Mouse (Mus musculus) MEL (cell line): Measurements from ENCODE around the gene Mettl16. TPM values are rescaled to one million over a fixed set of nuclear protein-coding genes. Genes with fewer than 3 reads are reported as not detected.

Experiments
- DNase-seq: peaks from one replicate; pipeline ENCODE4 v3.0.0; 2011; ENCODE audit warnings: low read depth, low spot score
- H3K27ac ChIP-seq: 2 replicates; pipeline ENCODE4 v1.5.1; 2012; ENCODE audit warnings: low read depth, mild to moderate bottlenecking, control low read depth, low read length, moderate library complexity; ENCODE audit not compliant: control insufficient read depth
- H3K27me3 ChIP-seq, 2 experiments: fragments of 150-350 bp in 1 of 2; sonication (generic) in 1 of 2; 2 replicates each; pipeline ENCODE4 v1.6.1; 2012; ENCODE audit warnings: low read length in 2 of 2, mild to moderate bottlenecking in 2 of 2, improper control_type of control experiment in 1 of 2, moderate library complexity in 1 of 2; ENCODE audit not compliant: insufficient read depth in 2 of 2, control insufficient read depth in 1 of 2
- H3K36me3 ChIP-seq, 2 experiments: 2 replicates each; pipeline ENCODE4 v1.6.1; 2012 to 2014; ENCODE audit warnings: low read length in 2 of 2, improper control_type of control experiment in 1 of 2, inconsistent platforms in 1 of 2, mild to moderate bottlenecking in 1 of 2; ENCODE audit not compliant: insufficient read depth in 2 of 2, control insufficient read depth in 1 of 2
- H3K4me1 ChIP-seq, 2 experiments: fragments of 150-350 bp in 1 of 2; sonication (generic) in 1 of 2; 2 replicates each; pipeline ENCODE4 v1.6.1; 2012; ENCODE audit warnings: low read length in 2 of 2, improper control_type of control experiment in 1 of 2, mild to moderate bottlenecking in 1 of 2; ENCODE audit not compliant: insufficient read depth in 2 of 2, control insufficient read depth in 1 of 2
- H3K4me3 ChIP-seq, 2 experiments: fragments of 150-350 bp in 1 of 2; sonication (generic) in 1 of 2; 2 replicates each; pipeline ENCODE4 v1.5.1; 2012; ENCODE audit warnings: low read depth in 2 of 2, low read length in 2 of 2, mild to moderate bottlenecking in 2 of 2, moderate library complexity in 2 of 2, control low read depth in 1 of 2, improper control_type of control experiment in 1 of 2; ENCODE audit not compliant: control insufficient read depth in 1 of 2, insufficient read depth in 1 of 2
- H3K79me2 ChIP-seq: 2 replicates; pipeline ENCODE4 v1.6.1; 2012; ENCODE audit warnings: mild to moderate bottlenecking, low read length, moderate library complexity; ENCODE audit not compliant: control insufficient read depth, poor library complexity, insufficient read depth
- H3K9ac ChIP-seq: 2 replicates; pipeline ENCODE4 v1.6.1; 2012; ENCODE audit warnings: low read depth, mild to moderate bottlenecking, control low read depth, low read length, moderate library complexity; ENCODE audit not compliant: control insufficient read depth, poor library complexity, severe bottlenecking
- H3K9me3 ChIP-seq: fragments of 150-350 bp; sonication (generic); replicated peaks from 2 replicates; pipeline ENCODE4 v1.6.1; 2012; ENCODE audit warnings: mild to moderate bottlenecking, low read length, improper control_type of control experiment, moderate library complexity; ENCODE audit not compliant: insufficient read depth
- BHLHE40 ChIP-seq: IDR thresholded peaks from 2 replicates; pipeline ENCODE4 v1.6.1; 2012; ENCODE audit warnings: low read depth, mild to moderate bottlenecking, inconsistent platforms, low read length, improper control_type of control experiment, borderline replicate concordance
- CHD1 ChIP-seq: IDR thresholded peaks from 2 replicates; pipeline ENCODE4 v1.6.1; 2012; ENCODE audit warnings: low read depth, mild to moderate bottlenecking, inconsistent platforms, low read length, improper control_type of control experiment
- CHD2 ChIP-seq: IDR thresholded peaks from 2 replicates; pipeline ENCODE4 v1.6.1; 2011; ENCODE audit warnings: low read length, improper control_type of control experiment
- CTCF ChIP-seq, 3 experiments: IDR thresholded peaks in 2 of 3; conservative IDR thresholded peaks in 1 of 3; 2 replicates each; pipeline ENCODE4 v1.5.1; 2011 to 2012; ENCODE audit warnings: low read length in 3 of 3, low read depth in 2 of 3, mild to moderate bottlenecking in 2 of 3, improper control_type of control experiment in 1 of 3, inconsistent platforms in 1 of 3, mixed read lengths in 1 of 3, moderate library complexity in 1 of 3; ENCODE audit not compliant: control insufficient read depth in 1 of 3, insufficient read depth in 1 of 3, poor library complexity in 1 of 3, severe bottlenecking in 1 of 3
- E2F4 ChIP-seq: IDR thresholded peaks from 2 replicates; pipeline ENCODE4 v1.6.1; 2011; ENCODE audit warnings: low read depth, low read length, improper control_type of control experiment, borderline replicate concordance
- ELF1 ChIP-seq: IDR thresholded peaks from 2 replicates; pipeline ENCODE4 v1.6.1; 2014; ENCODE audit warnings: low read depth, mild to moderate bottlenecking, inconsistent platforms, low read length, improper control_type of control experiment, moderate library complexity
- EP300 ChIP-seq, 2 experiments: IDR thresholded peaks; 2 replicates each; pipeline ENCODE4 v1.6.1; 2011; ENCODE audit warnings: improper control_type of control experiment in 2 of 2, low read length in 2 of 2, low read depth in 1 of 2, mild to moderate bottlenecking in 1 of 2
- ETS1 ChIP-seq: IDR thresholded peaks from 2 replicates; pipeline ENCODE4 v1.6.1; 2012; ENCODE audit warnings: low read depth, mild to moderate bottlenecking, inconsistent platforms, low read length, improper control_type of control experiment, moderate library complexity
- GABPA ChIP-seq: IDR thresholded peaks from 2 replicates; pipeline ENCODE4 v1.6.1; 2012; ENCODE audit warnings: low read depth, mild to moderate bottlenecking, inconsistent platforms, low read length, improper control_type of control experiment, moderate library complexity
- GATA1 ChIP-seq: IDR thresholded peaks from 2 replicates; pipeline ENCODE4 v1.6.1; 2011; ENCODE audit warnings: low read depth, low read length, improper control_type of control experiment
- HCFC1 ChIP-seq: IDR thresholded peaks from 2 replicates; pipeline ENCODE4 v1.6.1; 2012; ENCODE audit warnings: low read depth, mild to moderate bottlenecking, inconsistent platforms, low read length, improper control_type of control experiment, moderate library complexity
- JUND ChIP-seq: IDR thresholded peaks from 2 replicates; pipeline ENCODE4 v1.6.1; 2011; ENCODE audit warnings: low read depth, mild to moderate bottlenecking, improper control_type of control experiment, low read length
- KAT2A ChIP-seq: conservative IDR thresholded peaks from 2 replicates; pipeline ENCODE4 v1.6.1; 2012; ENCODE audit warnings: low read depth, low read length, improper control_type of control experiment, inconsistent platforms
- MAFK ChIP-seq: IDR thresholded peaks from 2 replicates; pipeline ENCODE4 v1.6.1; 2011; ENCODE audit warnings: low read depth, mild to moderate bottlenecking, low read length, improper control_type of control experiment, borderline replicate concordance
- MAX ChIP-seq: IDR thresholded peaks from 2 replicates; pipeline ENCODE4 v1.6.1; 2011; ENCODE audit warnings: low read length, improper control_type of control experiment
- MEF2A ChIP-seq: IDR thresholded peaks from 2 replicates; pipeline ENCODE4 v1.6.1; 2014; ENCODE audit warnings: low read depth, mild to moderate bottlenecking, inconsistent platforms, low read length, improper control_type of control experiment; ENCODE audit not compliant: poor library complexity, insufficient replicate concordance, severe bottlenecking; ENCODE audit errors: extremely low read depth
- MXI1 ChIP-seq: IDR thresholded peaks from 2 replicates; pipeline ENCODE4 v1.6.1; 2011; ENCODE audit warnings: mild to moderate bottlenecking, low read depth, low read length, improper control_type of control experiment
- MYB ChIP-seq: IDR thresholded peaks from 2 replicates; pipeline ENCODE4 v1.6.1; 2011; ENCODE audit warnings: mild to moderate bottlenecking, low read depth, low read length, improper control_type of control experiment
- MYC ChIP-seq: IDR thresholded peaks from 2 replicates; pipeline ENCODE4 v1.6.1; 2011; ENCODE audit warnings: low read depth, mild to moderate bottlenecking, low read length, improper control_type of control experiment, moderate library complexity
- NELFE ChIP-seq: IDR thresholded peaks from 2 replicates; pipeline ENCODE4 v1.6.1; 2011; ENCODE audit warnings: low read depth, low read length, improper control_type of control experiment
- NRF1 ChIP-seq: IDR thresholded peaks from 2 replicates; pipeline ENCODE4 v1.6.1; 2014; ENCODE audit warnings: low read depth, mild to moderate bottlenecking, inconsistent platforms, low read length, improper control_type of control experiment, moderate library complexity; ENCODE audit not compliant: poor library complexity, insufficient read depth, severe bottlenecking
- POLR2A ChIP-seq, 2 experiments: IDR thresholded peaks; 2 replicates each; pipeline ENCODE4 v1.6.1; 2011 to 2012; ENCODE audit warnings: low read length in 2 of 2, mild to moderate bottlenecking in 2 of 2, control low read depth in 1 of 2, improper control_type of control experiment in 1 of 2, low read depth in 1 of 2, moderate library complexity in 1 of 2; ENCODE audit not compliant: control insufficient read depth in 1 of 2, insufficient read depth in 1 of 2, poor library complexity in 1 of 2
- POLR2AphosphoS2 ChIP-seq: IDR thresholded peaks from 2 replicates; pipeline ENCODE4 v1.6.1; 2011; ENCODE audit warnings: low read length, improper control_type of control experiment
- POLR2AphosphoS5 ChIP-seq: IDR thresholded peaks from 2 replicates; pipeline ENCODE4 v1.6.1; 2012; ENCODE audit warnings: low read depth, borderline replicate concordance, mild to moderate bottlenecking, inconsistent platforms, low read length, moderate library complexity, mixed read lengths
- RAD21 ChIP-seq: IDR thresholded peaks from 2 replicates; pipeline ENCODE4 v1.6.1; 2011; ENCODE audit warnings: mild to moderate bottlenecking, low read depth, low read length, improper control_type of control experiment
- RCOR1 ChIP-seq: IDR thresholded peaks from 2 replicates; pipeline ENCODE4 v1.6.1; 2012; ENCODE audit warnings: low read depth, mild to moderate bottlenecking, inconsistent platforms, low read length, improper control_type of control experiment
- SIN3A ChIP-seq: IDR thresholded peaks from 2 replicates; pipeline ENCODE4 v1.6.1; 2012; ENCODE audit warnings: low read length, improper control_type of control experiment, inconsistent platforms
- SMC3 ChIP-seq: IDR thresholded peaks from 2 replicates; pipeline ENCODE4 v1.6.1; 2011; ENCODE audit warnings: low read depth, low read length, improper control_type of control experiment
- TAL1 ChIP-seq: IDR thresholded peaks from 2 replicates; pipeline ENCODE4 v1.6.1; 2012; ENCODE audit warnings: mild to moderate bottlenecking, inconsistent platforms, low read length, moderate library complexity, mixed read lengths
- TBP ChIP-seq: IDR thresholded peaks from 2 replicates; pipeline ENCODE4 v1.8.0; 2011; ENCODE audit warnings: low read depth, low read length, improper control_type of control experiment
- TCF12 ChIP-seq: IDR thresholded peaks from 2 replicates; pipeline ENCODE4 v1.6.1; 2014; ENCODE audit warnings: low read depth, mild to moderate bottlenecking, inconsistent platforms, low read length, improper control_type of control experiment, moderate library complexity
- UBTF ChIP-seq: IDR thresholded peaks from 2 replicates; pipeline ENCODE4 v1.6.1; 2012; ENCODE audit warnings: low read depth, mild to moderate bottlenecking, inconsistent platforms, low read length, improper control_type of control experiment, moderate library complexity, borderline replicate concordance; ENCODE audit not compliant: insufficient read depth
- USF1 ChIP-seq: IDR thresholded peaks from 2 replicates; pipeline ENCODE4 v1.6.1; 2014; ENCODE audit warnings: low read depth, mild to moderate bottlenecking, inconsistent platforms, low read length, improper control_type of control experiment, moderate library complexity
- USF2 ChIP-seq, 2 experiments: IDR thresholded peaks; 2 replicates each; pipeline ENCODE4 v1.6.1; 2011 to 2012; ENCODE audit warnings: improper control_type of control experiment in 2 of 2, low read length in 2 of 2, borderline replicate concordance in 1 of 2, inconsistent platforms in 1 of 2, low read depth in 1 of 2, mild to moderate bottlenecking in 1 of 2; ENCODE audit not compliant: insufficient read depth in 1 of 2
- ZC3H11A ChIP-seq: IDR thresholded peaks from 2 replicates; pipeline ENCODE4 v1.6.1; 2012; ENCODE audit warnings: low read depth, mild to moderate bottlenecking, inconsistent platforms, low read length, improper control_type of control experiment
- ZKSCAN1 ChIP-seq: IDR thresholded peaks from 2 replicates; pipeline ENCODE4 v1.6.1; 2012; ENCODE audit warnings: low read depth, mild to moderate bottlenecking, inconsistent platforms, low read length, improper control_type of control experiment, moderate library complexity
- ZMIZ1 ChIP-seq: IDR thresholded peaks from 2 replicates; pipeline ENCODE4 v1.6.1; 2012; ENCODE audit warnings: low read depth, mild to moderate bottlenecking, inconsistent platforms, low read length, improper control_type of control experiment, moderate library complexity
- polyA plus RNA-seq, 2 experiments: library from polyadenylated mRNA; stranded (reverse) in 1 of 2; unstranded in 1 of 2; fragments of >175 nt in 1 of 2; fragments of >200 nt in 1 of 2; gene quantifications; 2 replicates each; pipeline versions ENCODE4 v1.2.1 to v1.2.4; 2012; ENCODE audit warnings: low replicate concordance in 2 of 2, low read depth in 1 of 2; ENCODE audit not compliant: insufficient read length in 2 of 2, insufficient read depth in 1 of 2, missing spikeins in 1 of 2
- total RNA-seq: library from RNA; depleted of rRNA; stranded (reverse); fragments of 300-350 nt; gene quantifications from 2 replicates; pipeline ENCODE4 v1.2.3, GENCODE M21; 2012

The Mettl16 gene
- total and polyA plus RNA-seq, 3 experiments, result 76.3 to 116 TPM; not detected in 1

DNA sequence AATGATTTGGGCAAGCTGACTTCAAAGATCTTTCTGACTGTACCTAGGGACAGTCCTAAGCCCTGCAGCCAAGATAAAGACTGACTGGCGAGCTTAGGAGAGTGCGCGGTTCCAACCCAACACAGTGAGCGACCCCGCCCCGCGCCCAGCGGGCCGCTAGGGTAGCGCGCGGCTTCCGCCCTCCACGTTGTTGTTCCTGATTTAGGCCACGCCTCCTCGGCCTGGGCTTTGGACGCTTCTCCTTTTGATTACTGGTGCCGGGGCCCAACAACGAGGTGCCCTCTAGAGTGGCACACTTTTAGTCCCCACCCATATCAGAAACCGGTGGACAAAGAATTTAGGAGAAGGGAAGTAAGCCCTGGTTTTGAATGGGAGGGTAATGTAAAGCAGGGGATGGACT is 59.2 kb downstream of the Mettl16 start:
- Histone ChIP-seq H3K4me3 (peak overlapping the region; percentile 46 to 80), H3K27ac (peak overlapping the region; percentile 88), H3K27me3 (no peaks in the 10 kb centered on the region), H3K36me3 (peaks cover 0 to 35% of the 10 kb centered on the region in 2 experiments; a peak in 2 of 4 replicates), H3K4me1 (peaks cover 0 to 36% of the 10 kb centered on the region in 2 experiments; a peak in 3 of 4 replicates), H3K79me2 (peaks cover 31% of the 10 kb centered on the region), H3K9ac (peak overlapping the region; percentile 67), H3K9me3 (no peaks in the 10 kb centered on the region)
- peak; percentile 98 for DNase-seq
- TF ChIP-seq MYC, result no peak; the same call in 1 of the 2 replicates
- no peak for TF ChIP-seq RCOR1
- no peak for TF ChIP-seq RAD21
- TF ChIP-seq NRF1, result peak; percentile 52
- TF ChIP-seq GABPA, result no peak
- TF ChIP-seq TCF12, result peak; percentile 50; the same call in 1 of the 2 replicates
- peak in 1 of 2 experiments; percentile 28; a peak in 1 of 4 replicates for TF ChIP-seq EP300 (IDR thresholded peaks at IDR 0.05; ENCODE audit: low read depth in 1 of 2, low read length in 2 of 2)
- no peak for TF ChIP-seq MEF2A
- TF ChIP-seq BHLHE40, result no peak
- no peak for TF ChIP-seq CHD1
- peak; percentile 55; the same call in 1 of the 2 replicates for TF ChIP-seq NELFE
- peak; percentile 42; the same call in 1 of the 2 replicates for TF ChIP-seq GATA1
- no peak for TF ChIP-seq MAFK
- no peak for TF ChIP-seq HCFC1
- no peak for TF ChIP-seq MYB
- no peak for TF ChIP-seq ZKSCAN1
- TF ChIP-seq E2F4, result no peak
- no peak for TF ChIP-seq CHD2
- no peak for TF ChIP-seq USF2 (IDR thresholded peaks at IDR 0.05; ENCODE audit: borderline replicate concordance in 1 of 2, insufficient read depth in 1 of 2, low read depth in 1 of 2, low read length in 2 of 2)
- peak in 1 of 2 experiments; percentile 59; a peak in 3 of 4 replicates for TF ChIP-seq POLR2A (IDR thresholded peaks at IDR 0.05; ENCODE audit: control insufficient read depth in 1 of 2, insufficient read depth in 1 of 2, low read depth in 1 of 2, low read length in 2 of 2, poor library complexity in 1 of 2)
- TF ChIP-seq SMC3, result peak; percentile 15; the same call in 1 of the 2 replicates
- peak; percentile 87 for TF ChIP-seq ELF1
- no peak for TF ChIP-seq MXI1
- peak; percentile 87 for TF ChIP-seq ZMIZ1
- TF ChIP-seq POLR2AphosphoS2, result peak; percentile 19
- no peak for TF ChIP-seq USF1
- TF ChIP-seq SIN3A, result no peak
- TF ChIP-seq CTCF (IDR thresholded peaks at IDR 0.05 in 2 of 3, conservative IDR thresholded peaks at IDR 0.05 in 1 of 3; ENCODE audit: control insufficient read depth in 1 of 3, insufficient read depth in 1 of 3, low read depth in 2 of 3, low read length in 3 of 3, poor library complexity in 1 of 3, severe bottlenecking in 1 of 3), result no peak
- TF ChIP-seq JUND, result no peak
- 0 out of 2 replicates have a peak, but pooled peaks have one; percentile 60 for TF ChIP-seq UBTF
- no peak for TF ChIP-seq POLR2AphosphoS5
- no peak for TF ChIP-seq ETS1
- peak; percentile 62; the same call in 1 of the 2 replicates for TF ChIP-seq TBP
- no peak for TF ChIP-seq ZC3H11A
- no peak for TF ChIP-seq MAX
- TF ChIP-seq TAL1, result no peak
- TF ChIP-seq KAT2A, result no peak
